Mouse (Mus musculus) CH12.LX (cell line): ENCODE data around the gene Ppara. TPM values are rescaled to one million over a fixed set of nuclear protein-coding genes. Genes with fewer than 3 reads are reported as not detected.

ENCODE experiments used
- DNase-seq: peaks from one replicate; pipeline ENCODE4 v3.0.0-alpha.2; 2013; ENCODE audit errors: extremely low read depth
- H3K27ac ChIP-seq: 2 replicates; pipeline ENCODE4 v1.5.1; 2012; ENCODE audit warnings: low read depth, mild to moderate bottlenecking, control low read depth, moderate library complexity; ENCODE audit not compliant: insufficient read depth
- H3K27me3 ChIP-seq: replicated peaks from 2 replicates; pipeline ENCODE3; 2012; ENCODE audit warnings: inconsistent platforms
- H3K36me3 ChIP-seq, 2 experiments: replicated peaks in 1 of 2; 2 replicates each; pipeline versions ENCODE3 to v1.6.1; 2012; ENCODE audit warnings: inconsistent platforms in 1 of 2, low read length in 1 of 2, mild to moderate bottlenecking in 1 of 2, mixed read lengths in 1 of 2, moderate library complexity in 1 of 2; ENCODE audit not compliant: control insufficient read depth in 1 of 2, insufficient read depth in 1 of 2
- H3K4me1 ChIP-seq, 2 experiments: 2 replicates each; pipeline ENCODE4 v1.6.1; 2012; ENCODE audit warnings: inconsistent platforms in 1 of 2, moderate library complexity in 1 of 2; ENCODE audit not compliant: insufficient read depth in 2 of 2, control insufficient read depth in 1 of 2
- H3K4me2 ChIP-seq: 2 replicates; pipeline ENCODE4 v1.6.1; 2012; ENCODE audit warnings: low read depth, mild to moderate bottlenecking, control low read depth; ENCODE audit not compliant: poor library complexity, insufficient read depth, severe bottlenecking
- H3K4me3 ChIP-seq, 3 experiments: fragments of 150-350 bp in 1 of 3; sonication (generic) in 1 of 3; replicated peaks in 1 of 3; 2 replicates each; pipeline versions ENCODE3 to v1.5.1; 2011 to 2012; ENCODE audit warnings: low read depth in 2 of 3, low read length in 2 of 3, mild to moderate bottlenecking in 2 of 3, moderate library complexity in 2 of 3, control low read depth in 1 of 3, improper control_type of control experiment in 1 of 3, inconsistent platforms in 1 of 3, mixed read lengths in 1 of 3; ENCODE audit not compliant: poor library complexity in 1 of 3
- H3K79me2 ChIP-seq: replicated peaks from 2 replicates; pipeline ENCODE4 v1.6.1; 2012; ENCODE audit warnings: mild to moderate bottlenecking, moderate library complexity; ENCODE audit not compliant: control insufficient read depth, poor library complexity, insufficient read depth, severe bottlenecking; ENCODE audit errors: extremely low read depth
- H3K9ac ChIP-seq: 2 replicates; pipeline ENCODE4 v1.6.1; 2012; ENCODE audit warnings: low read depth, mild to moderate bottlenecking, control low read depth, moderate library complexity; ENCODE audit not compliant: insufficient read depth
- H3K9me3 ChIP-seq: replicated peaks from 2 replicates; pipeline ENCODE3; 2012; ENCODE audit warnings: low read length, inconsistent platforms, mixed read lengths
- BHLHE40 ChIP-seq: IDR thresholded peaks from 2 replicates; pipeline ENCODE4 v1.6.1; 2011; ENCODE audit warnings: mild to moderate bottlenecking, low read depth, low read length, improper control_type of control experiment
- CHD2 ChIP-seq: IDR thresholded peaks from 2 replicates; pipeline ENCODE4 v1.6.1; 2011; ENCODE audit warnings: low read length, improper control_type of control experiment
- E2F4 ChIP-seq: IDR thresholded peaks from 2 replicates; pipeline ENCODE4 v1.6.1; 2011; ENCODE audit warnings: low read depth, low read length, improper control_type of control experiment; ENCODE audit not compliant: insufficient replicate concordance
- EP300 ChIP-seq: IDR thresholded peaks from 2 replicates; pipeline ENCODE4 v1.6.1; 2011; ENCODE audit warnings: low read length, improper control_type of control experiment
- ETS1 ChIP-seq: conservative IDR thresholded peaks from 2 replicates; pipeline ENCODE4 v1.6.1; 2012; ENCODE audit warnings: low read depth, mild to moderate bottlenecking, inconsistent platforms, low read length, improper control_type of control experiment, moderate library complexity
- JUN ChIP-seq: IDR thresholded peaks from 2 replicates; pipeline ENCODE4 v1.6.1; 2011; ENCODE audit warnings: low read depth, mild to moderate bottlenecking, low read length, improper control_type of control experiment, moderate library complexity; ENCODE audit not compliant: insufficient read depth
- JUND ChIP-seq: conservative IDR thresholded peaks from 2 replicates; pipeline ENCODE4 v1.6.1; 2011; ENCODE audit warnings: low read depth, low read length, improper control_type of control experiment
- MAZ ChIP-seq: IDR thresholded peaks from 2 replicates; pipeline ENCODE4 v1.6.1; 2012; ENCODE audit warnings: low read depth, mild to moderate bottlenecking, inconsistent platforms, low read length, improper control_type of control experiment, moderate library complexity
- MXI1 ChIP-seq: IDR thresholded peaks from 2 replicates; pipeline ENCODE4 v1.6.1; 2011; ENCODE audit warnings: mild to moderate bottlenecking, low read depth, low read length, improper control_type of control experiment
- MYC ChIP-seq: IDR thresholded peaks from 2 replicates; pipeline ENCODE4 v1.6.1; 2011; ENCODE audit warnings: low read depth, mild to moderate bottlenecking, improper control_type of control experiment, low read length
- NELFE ChIP-seq: IDR thresholded peaks from 2 replicates; pipeline ENCODE4 v1.6.1; 2011; ENCODE audit warnings: low read depth, low read length, improper control_type of control experiment
- PAX5 ChIP-seq: IDR thresholded peaks from 2 replicates; pipeline ENCODE4 v1.6.1; 2012; ENCODE audit warnings: low read length, inconsistent platforms, mixed read lengths
- POLR2A ChIP-seq: IDR thresholded peaks from 2 replicates; pipeline ENCODE4 v1.6.1; 2011; ENCODE audit warnings: low read depth, mild to moderate bottlenecking, improper control_type of control experiment, low read length
- POLR2AphosphoS2 ChIP-seq: IDR thresholded peaks from 2 replicates; pipeline ENCODE4 v1.6.1; 2011; ENCODE audit warnings: low read depth, low read length, improper control_type of control experiment
- RAD21 ChIP-seq: IDR thresholded peaks from 2 replicates; pipeline ENCODE4 v1.6.1; 2011; ENCODE audit warnings: low read depth, mild to moderate bottlenecking, low read length, improper control_type of control experiment, moderate library complexity
- SIN3A ChIP-seq: IDR thresholded peaks from 2 replicates; pipeline ENCODE4 v1.6.1; 2012; ENCODE audit warnings: low read length, improper control_type of control experiment, inconsistent platforms
- SMC3 ChIP-seq: IDR thresholded peaks from 2 replicates; pipeline ENCODE4 v1.6.1; 2011; ENCODE audit warnings: low read depth, low read length, improper control_type of control experiment
- TBP ChIP-seq: conservative IDR thresholded peaks from 2 replicates; pipeline ENCODE4 v1.6.1; 2011; ENCODE audit warnings: low read depth, low read length, improper control_type of control experiment
- TCF12 ChIP-seq: IDR thresholded peaks from 2 replicates; pipeline ENCODE4 v1.6.1; 2014; ENCODE audit warnings: low read depth, mild to moderate bottlenecking, inconsistent platforms, low read length, improper control_type of control experiment
- UBTF ChIP-seq: IDR thresholded peaks from 2 replicates; pipeline ENCODE4 v1.6.1; 2012; ENCODE audit warnings: low read depth, mild to moderate bottlenecking, inconsistent platforms, low read length, improper control_type of control experiment, moderate library complexity
- USF1 ChIP-seq: IDR thresholded peaks from 2 replicates; pipeline ENCODE4 v1.6.1; 2014; ENCODE audit warnings: low read depth, mild to moderate bottlenecking, inconsistent platforms, low read length, improper control_type of control experiment
- USF2 ChIP-seq: conservative IDR thresholded peaks from 2 replicates; pipeline ENCODE4 v1.6.1; 2011; ENCODE audit warnings: low read depth, low read length, improper control_type of control experiment
- ZC3H11A ChIP-seq: IDR thresholded peaks from 2 replicates; pipeline ENCODE4 v1.6.1; 2012; ENCODE audit warnings: low read depth, mild to moderate bottlenecking, inconsistent platforms, low read length, improper control_type of control experiment
- ZKSCAN1 ChIP-seq: IDR thresholded peaks from 2 replicates; pipeline ENCODE4 v1.6.1; 2012; ENCODE audit warnings: low read depth, inconsistent platforms, low read length, improper control_type of control experiment, borderline replicate concordance
- ZMIZ1 ChIP-seq: IDR thresholded peaks from 2 replicates; pipeline ENCODE4 v1.6.1; 2012; ENCODE audit warnings: low read depth, mild to moderate bottlenecking, inconsistent platforms, low read length, improper control_type of control experiment
- ZNF384 ChIP-seq: IDR thresholded peaks from 2 replicates; pipeline ENCODE4 v1.6.1; 2012; ENCODE audit warnings: low read depth, low read length, improper control_type of control experiment, inconsistent platforms
- dilution Hi-C: fragments of 300-500 bp; cut with MboI; formaldehyde crosslinking; loops from 2 replicates; pipeline ENCODE4 v1.14.3; 2020; ENCODE audit warnings: low sequenced_read_pairs; ENCODE audit not compliant: extremely low pct_unique_long_range_greater_than_20kb, extremely low pct_ligation_motif_present
- in situ Hi-C: fragments of 300-500 bp; cut with MboI; formaldehyde crosslinking; loops from 3 replicates; pipeline ENCODE4 v1.14.3; 2019; ENCODE audit warnings: low sequenced_read_pairs, low pct_ligation_motif_present, low pct_unique_long_range_greater_than_20kb, mixed read lengths
- polyA plus RNA-seq: library from polyadenylated mRNA; unstranded; fragments of >175 nt; gene quantifications from 2 replicates; pipeline ENCODE4 v1.2.1, GENCODE M21; 2012; ENCODE audit warnings: low read depth; ENCODE audit not compliant: insufficient read length
- total RNA-seq, 2 experiments: library from RNA; depleted of rRNA; stranded (reverse); fragments of 300-350 nt in 1 of 2; fragments of >200 nt in 1 of 2; gene quantifications; 2 replicates each; pipeline ENCODE4 v1.2.3; 2012 to 2014

The Ppara gene
- total and polyA plus RNA-seq, 3 experiments: not detected

DNA sequence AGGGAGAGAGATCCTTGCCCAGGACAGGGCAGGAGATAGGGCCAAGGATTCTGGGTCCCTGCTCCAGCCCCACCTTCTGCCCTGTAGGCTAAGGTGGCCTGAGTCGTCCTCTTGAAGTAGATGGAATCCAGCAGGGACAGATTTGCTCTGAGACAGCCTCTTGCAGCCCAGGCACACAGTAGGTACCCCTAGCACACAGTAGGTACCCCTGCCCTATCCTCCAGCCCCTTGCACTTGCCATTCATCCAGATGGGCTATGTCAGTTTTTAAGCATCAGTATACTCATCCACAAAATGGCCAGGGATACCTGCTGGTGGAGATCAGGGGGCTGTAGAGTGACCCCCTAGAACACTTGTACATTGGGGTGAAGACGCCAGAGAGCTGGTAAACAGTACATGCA lies 41.0 kb upstream of the Ppara start:
- Histone ChIP-seq H3K9me3 (no peaks in the 10 kb centered on the region), H3K36me3 (no peaks in the 10 kb centered on the region), H3K27ac (no peak overlapping the region), H3K9ac (no peak overlapping the region), H3K4me3 (no peak overlapping the region), H3K79me2 (no peaks in the 10 kb centered on the region), H3K27me3 (no peaks in the 10 kb centered on the region), H3K4me2 (no peak overlapping the region), H3K4me1 (peaks cover 0 to 6% of the 10 kb centered on the region in 2 experiments; a peak in 1 of 4 replicates)
- dilution Hi-C loops (no loop called here), in situ Hi-C loops (no loop called here)
- no peak for DNase-seq
- no peak for TF ChIP-seq ETS1
- no peak for TF ChIP-seq UBTF
- TF ChIP-seq ZKSCAN1: peak; percentile 67
- TF ChIP-seq ZMIZ1: no peak
- TF ChIP-seq TBP: no peak

DNA sequence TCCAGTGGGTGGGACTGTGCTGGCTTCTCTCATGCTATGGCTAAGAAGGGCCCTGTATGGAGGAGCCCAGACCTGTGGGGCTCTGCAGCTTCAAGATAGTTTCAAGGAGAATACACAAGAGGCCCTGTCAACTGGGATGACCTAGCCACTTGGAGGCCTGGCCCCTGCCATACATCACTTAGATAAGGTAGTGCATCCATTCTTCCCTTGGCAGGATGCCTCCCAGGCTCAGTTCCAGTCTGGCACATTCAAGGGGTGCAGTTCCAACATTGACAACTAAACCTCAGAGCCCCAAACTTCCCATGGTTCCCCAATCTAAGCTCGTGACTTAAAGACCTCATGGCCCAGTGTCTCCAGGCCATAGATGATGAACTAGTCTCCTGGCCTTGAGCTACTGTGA lies 40.4 kb upstream of the Ppara start:
- TF ChIP-seq PAX5 (no peak), CHD2 (no peak), E2F4 (no peak), SIN3A (no peak), BHLHE40 (no peak), JUND (no peak), POLR2AphosphoS2 (no peak), ETS1 (no peak), SMC3 (no peak), JUN (no peak)
- no peaks in the 10 kb centered on the region for H3K9me3 ChIP-seq
- no peak for DNase-seq
- dilution Hi-C loops (no loop called here), in situ Hi-C loops (no loop called here)
- no peak overlapping the region for H3K9ac ChIP-seq
- H3K36me3 ChIP-seq: no peaks in the 10 kb centered on the region
- H3K4me2 ChIP-seq: no peak overlapping the region
- H3K4me3 ChIP-seq: no peak overlapping the region
- peaks cover 0 to 6% of the 10 kb centered on the region in 2 experiments; a peak in 1 of 4 replicates for H3K4me1 ChIP-seq
- no peaks in the 10 kb centered on the region for H3K27me3 ChIP-seq
- no peak overlapping the region for H3K27ac ChIP-seq
- H3K79me2 ChIP-seq: no peaks in the 10 kb centered on the region

DNA sequence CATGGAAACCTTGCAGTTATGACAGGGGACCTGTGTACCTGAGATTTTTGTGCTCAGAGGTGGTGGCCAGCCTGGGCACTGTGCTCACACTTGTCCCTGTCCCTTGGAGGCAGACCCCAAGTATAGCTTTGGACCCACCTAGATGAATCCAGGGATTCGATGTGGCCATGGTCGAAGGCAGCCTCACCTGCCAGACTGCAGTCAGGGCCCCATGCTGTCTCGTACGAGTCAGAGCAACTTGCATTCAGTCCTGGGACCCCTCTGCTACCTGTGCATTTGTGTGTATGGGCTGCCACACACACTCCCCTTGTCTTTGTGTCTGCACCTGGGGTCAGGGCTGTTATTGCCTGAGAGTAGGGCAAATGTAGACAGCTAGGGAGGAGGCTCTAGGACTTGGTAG lies 39.5 kb upstream of the Ppara start:
- dilution Hi-C loops (no loop called here), in situ Hi-C loops (no loop called here)
- Histone ChIP-seq H3K4me3 (no peak overlapping the region), H3K79me2 (no peaks in the 10 kb centered on the region), H3K4me2 (no peak overlapping the region), H3K36me3 (no peaks in the 10 kb centered on the region), H3K4me1 (peaks cover 0 to 6% of the 10 kb centered on the region in 2 experiments; a peak in 1 of 4 replicates), H3K27ac (no peak overlapping the region), H3K9me3 (no peaks in the 10 kb centered on the region), H3K9ac (no peak overlapping the region), H3K27me3 (no peaks in the 10 kb centered on the region)
- DNase-seq: no peak
- no peak for TF ChIP-seq RAD21
- TF ChIP-seq EP300: no peak
- no peak for TF ChIP-seq BHLHE40
- TF ChIP-seq POLR2AphosphoS2: no peak
- no peak for TF ChIP-seq USF1
- TF ChIP-seq USF2: no peak
- TF ChIP-seq ZNF384: no peak
- no peak for TF ChIP-seq MXI1
- TF ChIP-seq SIN3A: no peak
- TF ChIP-seq TBP: no peak
- TF ChIP-seq NELFE: no peak
- TF ChIP-seq ZC3H11A: no peak
- no peak for TF ChIP-seq TCF12
- no peak for TF ChIP-seq POLR2A
- TF ChIP-seq ETS1: no peak
- no peak for TF ChIP-seq MAZ
- no peak for TF ChIP-seq MYC
